Mouse (Mus musculus) gastrocnemius, postnatal 14 days (tissue): ENCODE data around the gene Aox3. TPM values are rescaled to one million over a fixed set of nuclear protein-coding genes. Genes with fewer than 3 reads are reported as not detected.
A peak's percentile ranks its signal among the peaks of the same experiment; 100 is the strongest.

Experiments used
- DNase-seq: peaks from one replicate; pipeline ENCODE4 v3.0.0; 2021; ENCODE audit warnings: mixed read lengths
- intact Hi-C: fragments of 180-260 bp; cut with DNase I; formaldehyde crosslinking; loops from one replicate; pipeline ENCODE4 v1.15.1; 2025; ENCODE audit warnings: low total_unique reads
- total RNA-seq, 2 experiments: library from RNA; stranded (reverse); gene quantifications; 2 replicates each; pipeline ENCODE4 v1.2.3; 2021

The Aox3 gene
- total RNA-seq, 2 experiments from 2014 or later, result 0.08 to 0.29 TPM

- intact Hi-C loops, result no loop called here
- peak; percentile 12 for DNase-seq
Observed at GRCm38 (mm10) chr1:58240347-58240746, 127.4 kb downstream of the Aox3 start.

DNA sequence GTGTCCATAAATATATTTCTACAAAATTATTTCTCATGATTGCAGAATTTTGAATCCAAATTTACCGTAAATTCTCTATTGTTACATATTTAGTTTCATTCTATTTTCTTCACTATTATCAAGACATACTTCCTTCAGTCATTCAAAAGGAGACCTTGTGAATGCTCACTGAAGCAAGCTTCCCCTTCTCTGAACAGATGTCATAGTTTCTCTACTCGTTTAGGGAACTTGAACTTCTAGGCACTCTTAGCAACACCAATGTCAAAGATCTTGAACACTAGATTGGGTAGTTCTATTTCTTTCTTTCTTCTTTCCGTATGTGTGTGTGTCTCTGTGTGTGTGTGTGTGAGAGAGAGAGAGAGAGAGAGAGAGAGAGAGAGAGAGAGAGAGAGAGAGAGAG is 131.6 kb downstream of the Aox3 start:
- intact Hi-C loops, result no loop called here

GRCm38 (mm10) chr1:58248518-58248917 is 135.6 kb downstream of the Aox3 start:
- DNase-seq, result no peak
- intact Hi-C loops, result no loop called here

More for the DNA sequence above, 131.6 kb downstream of the Aox3 start:
- no peak for DNase-seq

Other genes starting within 250 kb of the Aox3 start
- gene Sgo2a, start 117.2 kb upstream of the Aox3 start, total RNA-seq, result 1 to 10 TPM; 1.3 to 1.7 TPM
- 1 to 10 TPM; 3.8 to 4.5 TPM for gene Kctd18, start 94.2 kb upstream of the Aox3 start, total RNA-seq
- 1 to 10 TPM; 3.6 to 4.9 TPM for gene Aox1, start 83.2 kb upstream of the Aox3 start, total RNA-seq
- gene Aox4, start 97.3 kb downstream of the Aox3 start, total RNA-seq, result under 1 TPM in 1 of 2 experiments, not detected in 1; 0.14 TPM
- under 1 TPM; 0.08 to 0.13 TPM for gene Aox2, start 165.2 kb downstream of the Aox3 start, total RNA-seq